Mouse (Mus musculus) cerebellum, postnatal 4 days (tissue): ENCODE results near the gene Car11.

Experiments used
- DNase-seq, 2 experiments: peaks; one replicate each; pipeline ENCODE4 v3.0.0; 2022; ENCODE audit warnings: low spot score in 2 of 2, mixed read lengths in 1 of 2

Gene Car11

DNA sequence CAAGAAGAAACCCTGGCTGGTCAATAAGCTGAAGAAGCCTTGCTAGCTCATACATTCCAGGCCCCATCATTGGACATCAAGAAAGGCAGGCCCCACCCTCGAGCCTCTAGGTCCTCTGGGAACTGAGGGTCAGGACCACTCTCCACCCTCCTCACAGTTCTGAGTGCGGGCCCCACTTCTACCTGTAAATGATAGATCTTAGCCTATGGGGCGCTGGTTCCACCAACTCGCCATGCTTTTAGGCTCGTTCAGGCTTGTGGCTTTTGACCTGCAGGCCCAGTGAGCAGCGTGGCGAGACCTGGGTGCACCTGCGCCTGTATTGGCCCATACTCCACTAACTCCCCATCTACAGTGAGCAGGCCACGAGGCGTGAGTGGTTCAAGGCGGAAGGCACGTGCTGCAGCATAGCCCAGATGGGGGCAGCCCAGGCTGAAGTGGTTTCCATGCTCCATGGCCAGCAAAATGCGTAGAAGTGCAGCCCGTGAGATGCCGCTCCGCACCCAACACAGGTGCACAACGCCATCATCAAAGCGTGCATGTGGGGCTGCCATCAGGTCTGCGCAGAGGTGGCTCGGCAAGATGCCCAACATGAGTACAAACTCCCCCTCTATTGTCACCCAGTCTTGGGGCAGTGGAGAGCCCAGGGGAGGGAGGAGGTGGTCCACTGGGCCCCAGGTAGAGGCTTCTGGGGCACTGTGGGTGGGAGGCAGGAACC, 11.0 kb downstream of the Car11 start:
- DNase-seq: no peak

DNA sequence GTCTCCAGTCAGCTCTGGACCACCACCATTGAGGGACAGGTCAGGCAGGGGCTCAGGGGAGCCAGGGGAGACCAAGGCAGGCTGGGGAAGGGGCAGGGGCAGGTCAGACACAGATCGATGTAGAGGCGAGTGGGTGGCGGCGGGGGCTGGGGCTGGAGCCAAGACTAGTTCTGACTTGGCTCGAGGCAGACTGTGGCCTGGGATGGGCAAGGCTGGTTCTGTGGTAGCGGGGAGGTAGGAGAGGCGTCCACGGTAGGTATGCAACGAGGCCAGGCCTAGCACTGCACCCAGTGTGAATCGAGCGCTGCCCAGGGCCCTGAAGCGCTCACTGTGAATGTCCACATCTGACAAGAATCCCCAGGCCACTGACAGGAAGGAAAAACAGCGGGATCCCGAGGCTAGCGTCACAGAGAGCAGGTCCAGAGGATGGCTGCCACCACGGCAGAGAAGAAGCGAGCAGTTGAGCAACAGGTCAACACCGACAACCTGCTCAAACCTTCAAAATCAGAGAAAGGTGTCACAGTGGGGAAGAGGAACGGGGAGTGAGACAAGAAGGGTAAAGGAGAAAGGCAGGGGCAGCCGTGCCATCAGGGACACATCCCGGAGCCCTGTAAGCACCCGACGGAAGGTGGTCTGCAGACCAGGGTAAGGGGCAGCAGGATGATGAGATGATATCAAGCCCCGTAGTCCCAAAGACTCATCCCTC, 11.8 kb downstream of the Car11 start:
- no peak for DNase-seq

DNA sequence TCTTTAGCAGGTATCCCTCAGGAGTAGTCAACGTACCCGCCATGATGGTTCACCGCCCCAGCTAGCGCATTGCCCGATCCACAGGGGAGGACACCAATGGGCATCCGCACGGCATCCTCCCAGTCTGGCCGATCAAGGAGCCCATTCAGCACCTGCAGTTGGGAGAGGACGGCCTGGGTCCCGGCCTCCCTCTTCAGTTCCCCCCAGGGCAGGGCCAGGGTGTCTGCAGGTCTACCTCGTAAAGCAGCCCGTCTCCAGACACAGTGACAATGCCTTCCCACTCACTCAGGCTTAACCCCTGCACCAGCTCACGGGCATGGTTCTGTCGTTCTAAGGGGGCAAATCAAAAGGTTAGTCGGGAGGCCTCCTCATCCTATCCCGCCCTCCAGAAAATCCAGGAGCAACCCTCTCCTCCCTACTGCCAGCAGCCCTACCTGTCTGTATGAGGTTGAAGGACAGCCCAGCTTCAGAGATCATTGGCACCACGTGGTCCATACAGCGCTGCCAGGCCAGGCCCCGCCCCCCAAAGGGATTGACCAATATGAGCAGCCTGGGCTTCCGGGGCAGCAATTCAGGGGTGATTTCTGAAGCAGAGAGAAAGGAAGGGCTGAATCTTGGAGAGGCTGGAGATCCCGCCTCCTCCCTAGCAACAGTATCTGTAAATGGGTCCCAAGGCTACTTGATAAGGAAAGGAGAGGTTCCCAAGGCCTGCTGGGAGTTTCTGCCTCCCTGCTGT, 12.5 kb downstream of the Car11 start:
- no peak for DNase-seq

DNA sequence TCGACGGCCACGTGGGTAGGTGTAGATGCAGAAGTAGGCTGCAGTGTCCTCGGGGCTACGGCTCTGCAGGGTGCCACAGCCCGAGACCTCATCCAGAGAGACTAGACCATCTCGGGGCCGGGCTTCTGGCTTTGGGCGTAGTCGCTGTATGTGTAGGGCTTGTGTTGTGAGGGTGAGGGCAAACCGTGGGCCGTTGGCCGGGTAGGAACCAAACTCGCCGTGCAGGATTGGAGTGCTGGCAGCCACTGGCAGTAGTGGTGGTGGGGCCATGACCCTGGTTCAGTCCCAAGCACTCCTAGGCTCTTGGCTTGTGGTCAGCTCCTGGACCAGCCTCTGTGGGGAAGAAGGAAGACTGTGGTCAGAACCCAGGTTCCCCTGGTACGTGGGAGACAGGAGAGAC, 13.8 kb downstream of the Car11 start:
- DNase-seq: no peak

DNA sequence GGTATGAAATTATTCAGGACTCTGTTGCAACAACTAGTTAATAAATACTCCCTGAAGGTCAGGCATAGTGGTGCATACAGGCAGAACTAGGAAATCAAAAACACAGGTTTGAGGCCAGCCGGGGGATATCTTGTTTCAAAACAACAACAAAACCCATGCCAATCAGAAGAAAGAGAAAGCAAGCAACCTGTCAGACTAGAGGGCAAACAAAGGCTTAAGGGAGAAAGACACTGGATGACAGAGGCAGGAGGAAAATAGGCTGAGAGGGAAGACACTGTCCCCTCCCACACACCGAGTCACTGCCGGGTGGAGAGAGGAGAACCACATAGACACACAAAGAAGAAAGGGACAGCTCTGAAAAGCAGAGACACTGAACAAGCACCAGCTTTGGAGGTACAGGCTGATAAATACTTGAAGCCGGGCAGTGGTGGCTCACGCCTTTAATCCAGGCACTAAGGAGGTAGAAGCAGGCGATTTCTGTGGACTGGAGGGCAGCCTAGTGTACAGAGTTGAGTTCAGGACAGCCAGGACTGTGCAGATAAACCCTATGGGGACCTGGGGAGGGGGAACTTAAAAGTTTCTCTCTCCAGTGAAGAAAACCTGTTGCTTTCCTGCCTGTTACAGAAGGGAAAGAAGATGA, 14.4 kb downstream of the Car11 start:
- DNase-seq: no peak

DNA sequence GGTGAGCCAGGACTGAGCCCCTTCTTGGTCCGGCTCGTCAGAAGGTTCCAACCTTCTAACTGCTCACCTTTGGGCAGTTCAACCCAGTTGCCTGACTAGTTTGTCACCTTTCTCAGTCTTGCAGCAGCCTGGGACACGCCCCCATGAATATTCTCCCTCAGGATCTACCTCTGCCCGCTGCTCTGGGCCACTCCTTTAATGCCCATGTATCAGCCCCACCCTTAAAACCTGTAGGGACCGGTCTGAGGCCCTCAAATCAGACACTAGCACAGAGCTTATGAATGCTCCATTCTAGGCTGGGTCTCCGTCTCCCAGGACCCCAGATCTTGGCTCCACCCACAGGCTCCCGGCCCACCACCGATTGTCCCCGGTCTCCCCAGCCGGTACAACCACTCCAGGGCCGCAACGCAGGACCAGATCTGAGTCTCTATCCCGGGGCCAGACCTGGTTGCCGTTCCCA, 15.0 kb downstream of the Car11 start:
- DNase-seq: no peak

DNA sequence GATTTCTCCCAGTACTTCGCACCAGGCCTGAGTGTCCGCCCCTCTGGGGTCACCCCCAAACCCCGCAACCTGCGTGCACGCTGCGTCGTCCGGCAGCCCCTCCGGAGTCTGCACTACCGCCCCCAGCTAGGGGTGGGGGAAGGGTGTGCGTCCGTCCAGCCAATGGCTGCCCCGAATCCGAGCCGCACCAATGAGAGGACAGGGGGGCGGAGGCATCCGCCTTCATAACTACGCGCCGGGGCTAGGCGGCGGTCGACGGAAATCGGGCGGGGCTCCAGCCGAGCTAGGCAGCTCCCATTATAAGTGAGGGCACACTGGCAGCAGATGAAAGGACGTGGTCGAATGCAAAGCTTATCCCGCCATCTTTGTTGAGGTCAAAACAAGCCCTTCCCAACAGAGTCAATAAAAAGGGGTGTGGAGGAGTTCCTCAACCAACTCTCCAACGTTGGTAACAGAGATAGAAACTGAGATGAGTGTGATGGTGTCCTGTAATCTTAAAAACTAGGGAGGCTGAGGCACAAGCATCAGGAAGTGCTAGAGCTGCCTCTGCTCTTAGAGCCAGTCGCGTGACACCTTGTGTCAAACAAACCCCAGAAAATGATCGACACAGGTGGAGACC, 15.6 kb downstream of the Car11 start, which contains the start of gene Rpl18:
Rpl18 (plus strand) TSS at position 368 of the 619 bp plus-strand sequence.
- peak; percentile 93 to 97 for DNase-seq

DNA sequence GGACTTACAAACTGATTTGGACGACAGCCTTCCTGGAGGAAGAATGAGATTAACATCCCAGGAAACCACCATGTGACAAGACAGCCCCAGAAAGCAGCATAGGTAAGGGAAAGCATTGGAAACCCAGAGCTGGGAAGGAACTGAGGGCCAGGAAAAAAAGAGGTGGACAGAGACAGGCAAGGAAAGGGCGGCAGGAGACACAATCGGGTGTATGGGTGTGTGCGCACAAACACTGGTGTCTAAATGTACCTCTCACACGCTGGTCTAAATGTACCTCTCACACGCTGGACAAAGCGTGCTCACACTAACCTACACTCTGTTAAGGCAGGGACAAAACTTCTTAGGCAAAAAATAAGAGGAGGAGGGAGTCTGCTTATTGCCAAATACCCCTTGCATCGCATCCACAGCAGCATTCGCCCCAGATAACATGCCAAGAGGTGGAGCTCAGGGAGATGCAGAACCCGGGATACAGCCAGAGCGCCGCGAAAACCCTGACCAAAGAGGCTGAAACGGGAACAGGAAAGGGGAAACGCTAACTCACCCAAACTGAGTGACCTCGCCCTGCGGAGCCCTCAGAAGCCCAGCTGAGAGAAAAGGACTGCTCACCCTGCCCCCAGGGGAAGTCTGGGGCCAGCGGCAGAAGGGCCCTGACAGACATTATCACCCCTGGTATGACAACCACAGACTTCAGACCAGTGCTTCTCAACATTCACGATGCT, 16.3 kb downstream of the Car11 start:
- DNase-seq: no peak

DNA sequence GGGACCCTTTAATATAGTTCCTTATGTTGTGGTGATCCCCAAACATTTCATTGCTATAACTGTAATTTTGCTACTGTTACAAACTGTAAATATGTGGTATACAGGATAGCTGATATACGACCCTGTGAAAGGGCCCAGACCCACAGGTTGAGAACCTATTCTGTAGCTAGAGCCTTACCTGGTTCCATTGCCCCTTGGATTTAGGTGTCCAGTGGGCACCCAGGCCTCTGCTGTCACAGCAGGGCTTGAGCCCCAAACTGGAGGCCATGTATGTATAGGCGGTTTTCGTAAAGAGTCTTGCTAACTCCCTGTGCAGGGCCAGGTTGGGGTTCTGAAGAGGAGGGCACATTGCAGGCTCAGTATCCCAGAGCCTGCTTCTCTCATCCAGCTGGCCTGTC, 16.8 kb downstream of the Car11 start:
- DNase-seq: no peak

DNA sequence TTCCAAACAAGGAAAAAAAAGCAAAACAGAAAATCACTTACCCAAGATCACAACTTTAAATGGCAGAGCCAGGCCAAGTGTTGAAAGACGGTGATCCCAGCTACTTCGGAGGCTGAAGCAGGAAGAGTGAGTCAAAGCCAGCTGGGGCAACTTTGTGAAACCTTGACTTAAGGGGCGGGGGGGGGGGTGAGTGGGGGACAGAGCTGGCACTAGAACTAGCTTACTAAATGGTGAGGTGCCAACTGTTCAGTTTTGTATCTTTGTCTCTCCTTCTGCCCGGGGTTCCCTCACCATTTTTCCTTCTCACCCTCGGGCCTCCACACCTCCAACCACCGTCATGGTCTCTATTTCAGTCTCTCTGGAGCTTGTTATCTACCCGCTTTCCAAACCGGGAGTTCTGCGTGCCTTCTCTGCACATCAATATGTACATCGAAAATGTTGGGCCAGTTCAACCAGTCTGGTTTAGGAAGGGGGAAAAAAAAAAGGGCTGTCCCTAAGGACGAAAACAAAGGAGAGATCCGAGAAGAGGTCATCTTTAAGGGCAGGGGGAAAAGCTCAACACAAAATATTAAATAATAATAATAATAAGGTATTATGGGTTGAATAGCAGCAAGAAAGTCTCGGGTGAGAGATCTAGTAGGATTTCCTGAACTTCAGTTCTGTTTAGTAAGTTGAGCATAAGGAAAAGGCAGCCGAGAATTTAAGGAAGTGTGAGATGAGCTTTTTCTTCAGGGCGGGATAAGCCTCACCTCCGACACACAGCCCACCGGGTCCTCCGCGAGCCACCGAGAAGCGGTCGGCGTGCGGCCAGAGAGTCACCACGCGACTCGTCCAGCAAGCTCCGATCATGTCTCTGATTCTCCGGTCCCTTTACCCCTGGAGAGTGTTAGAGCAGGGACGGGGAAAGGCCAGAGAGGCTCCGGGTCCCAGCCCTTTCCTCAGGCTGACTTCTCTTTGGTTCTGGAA, 17.6 kb downstream of the Car11 start:
- no peak for DNase-seq

DNA sequence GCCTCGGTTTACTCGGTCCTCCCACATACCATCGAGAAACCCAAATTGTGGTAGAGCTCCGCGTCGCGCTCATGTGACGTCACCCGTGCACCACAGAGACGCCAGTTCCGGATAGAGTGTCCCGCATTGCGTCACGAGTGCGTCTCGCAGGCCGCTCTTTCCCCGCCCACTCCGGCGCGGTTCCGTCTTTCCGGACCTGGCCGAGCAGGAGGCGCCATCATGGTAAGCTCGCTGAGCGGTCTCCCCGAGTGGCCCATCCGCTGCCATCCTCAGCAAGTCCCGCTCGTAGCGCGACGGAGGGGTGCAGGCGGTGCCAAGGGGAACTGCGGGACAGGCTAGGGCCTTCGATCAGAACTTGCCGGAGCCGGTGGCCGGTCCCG, 18.3 kb downstream of the Car11 start, which contains the start of gene Sphk2:
Sphk2 (minus strand) TSS at position 85 of the 380 bp plus-strand sequence.
- DNase-seq: peak; percentile 97 to 98

DNA sequence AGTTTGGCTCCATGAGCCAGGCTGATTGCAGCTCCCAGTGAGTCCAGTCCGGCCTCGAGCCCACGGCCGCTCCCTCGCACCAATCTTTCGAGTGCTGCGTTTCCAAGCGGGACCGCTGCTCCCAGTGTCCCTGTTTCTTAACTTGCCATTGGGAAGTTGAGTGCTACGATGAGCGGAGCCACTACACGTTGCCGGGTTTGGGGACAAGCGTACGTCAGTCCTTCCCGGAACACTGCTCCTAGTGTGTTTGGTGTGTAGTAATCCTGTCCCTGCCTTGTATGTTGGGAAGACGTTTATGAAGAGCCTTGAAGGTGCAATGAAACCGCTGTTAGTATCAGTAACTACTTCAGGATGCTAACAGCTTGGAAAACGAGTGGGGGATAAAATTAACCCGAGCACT, 18.7 kb downstream of the Car11 start:
- no peak for DNase-seq

DNA sequence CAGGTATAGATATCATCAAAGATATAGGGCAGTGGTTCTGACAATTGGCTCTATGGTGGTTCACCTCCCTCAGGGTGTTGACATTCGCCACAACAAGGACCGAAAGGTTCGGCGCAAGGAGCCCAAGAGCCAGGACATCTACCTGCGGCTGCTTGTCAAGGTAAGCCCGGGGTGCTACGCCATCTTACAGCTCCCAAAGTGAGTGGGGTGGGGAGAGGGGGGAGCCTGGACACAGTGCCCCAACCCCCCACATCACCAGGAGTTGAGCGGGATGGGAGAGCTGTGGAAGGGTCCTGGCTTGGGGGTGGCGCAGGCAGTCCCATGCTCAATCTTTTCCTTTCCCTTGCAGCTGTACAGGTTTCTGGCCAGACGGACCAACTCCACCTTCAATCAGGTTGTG, 19.5 kb downstream of the Car11 start:
- no peak for DNase-seq

DNA sequence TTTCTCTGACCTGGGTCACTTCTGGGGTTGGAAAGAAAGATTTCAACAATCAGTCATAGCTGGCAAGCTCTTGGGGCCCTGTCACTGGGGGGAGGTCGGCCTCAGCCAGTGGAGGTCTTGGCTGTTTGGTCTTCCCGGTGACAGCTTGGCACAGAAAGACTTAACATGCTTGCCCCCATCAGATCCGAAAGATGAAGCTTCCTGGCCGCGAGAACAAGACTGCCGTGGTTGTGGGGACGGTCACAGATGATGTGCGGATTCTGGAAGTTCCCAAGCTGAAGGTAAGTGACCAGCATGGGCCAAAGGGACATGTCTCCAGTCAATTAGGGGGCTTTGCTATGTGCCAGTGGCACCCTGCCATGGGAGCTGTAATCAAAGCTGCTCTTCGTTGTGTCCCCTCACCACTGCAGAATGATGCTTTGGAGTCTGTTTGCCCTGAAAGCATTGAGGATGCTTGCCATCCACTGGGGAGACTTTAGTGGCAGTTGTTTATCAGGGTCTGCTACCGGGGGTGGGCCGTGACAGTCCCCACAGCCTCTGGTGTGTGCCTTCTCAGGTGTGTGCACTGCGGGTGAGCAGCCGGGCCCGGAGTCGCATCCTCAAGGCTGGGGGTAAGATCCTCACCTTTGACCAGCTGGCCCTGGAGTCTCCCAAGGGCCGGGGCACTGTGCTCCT, 20.2 kb downstream of the Car11 start:
- no peak for DNase-seq

DNA sequence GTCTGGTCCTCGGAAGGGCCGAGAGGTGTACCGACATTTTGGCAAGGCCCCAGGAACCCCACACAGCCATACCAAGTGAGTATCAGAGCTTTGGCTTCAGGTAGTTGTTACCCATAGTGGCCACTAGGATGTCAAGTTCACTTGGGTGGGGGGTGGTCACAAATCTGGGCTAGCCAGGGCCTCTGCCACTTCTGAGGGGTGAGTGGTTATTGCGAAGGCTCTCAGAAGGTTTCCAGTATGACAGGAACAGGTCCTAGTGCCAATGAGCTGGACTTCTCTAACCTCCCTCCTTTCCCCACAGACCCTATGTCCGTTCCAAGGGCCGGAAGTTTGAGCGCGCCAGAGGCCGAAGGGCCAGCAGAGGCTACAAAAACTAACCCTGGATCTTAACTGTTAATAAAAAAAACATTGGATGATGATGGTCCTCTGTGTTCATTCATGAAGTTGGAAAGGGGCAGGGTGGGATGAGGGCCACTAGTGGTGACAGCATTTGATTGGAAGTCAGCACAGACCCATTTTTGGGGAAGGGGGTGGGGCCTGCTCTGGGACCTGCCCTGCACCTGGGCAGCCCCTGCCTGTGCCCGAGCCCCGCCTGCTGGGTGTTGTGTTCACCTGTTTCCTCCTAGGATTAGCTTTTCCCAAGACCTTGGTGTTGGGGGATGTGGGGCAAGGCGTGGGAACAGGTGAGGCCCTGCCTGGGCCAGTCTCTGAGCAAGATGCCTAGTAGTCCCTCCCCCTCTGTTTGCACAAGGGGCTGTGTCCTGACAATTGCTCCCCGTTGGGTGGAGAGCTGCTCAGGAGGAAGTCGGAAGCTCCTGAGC, 21.0 kb downstream of the Car11 start, which contains the start of gene Fam83e:
Fam83e (plus strand) TSS at position 800 of the 821 bp plus-strand sequence.
- no peak for DNase-seq

DNA sequence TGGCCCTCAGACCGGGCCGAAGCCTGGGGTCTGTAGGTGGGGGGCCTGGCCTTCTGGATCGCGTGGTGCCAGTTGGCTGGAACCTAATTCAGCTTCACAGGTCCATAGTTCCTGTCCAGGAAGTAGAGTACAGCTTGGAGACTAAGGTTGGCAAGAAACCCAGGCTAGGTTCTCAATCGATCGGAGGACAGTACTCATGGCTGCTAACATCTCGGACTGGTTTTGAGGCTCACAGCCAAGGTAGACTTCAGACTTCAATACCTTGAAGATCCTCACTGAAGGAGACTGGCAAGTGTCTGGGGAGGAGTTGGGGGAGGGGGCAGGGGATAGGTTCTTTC, 21.6 kb downstream of the Car11 start:
- no peak for DNase-seq

DNA sequence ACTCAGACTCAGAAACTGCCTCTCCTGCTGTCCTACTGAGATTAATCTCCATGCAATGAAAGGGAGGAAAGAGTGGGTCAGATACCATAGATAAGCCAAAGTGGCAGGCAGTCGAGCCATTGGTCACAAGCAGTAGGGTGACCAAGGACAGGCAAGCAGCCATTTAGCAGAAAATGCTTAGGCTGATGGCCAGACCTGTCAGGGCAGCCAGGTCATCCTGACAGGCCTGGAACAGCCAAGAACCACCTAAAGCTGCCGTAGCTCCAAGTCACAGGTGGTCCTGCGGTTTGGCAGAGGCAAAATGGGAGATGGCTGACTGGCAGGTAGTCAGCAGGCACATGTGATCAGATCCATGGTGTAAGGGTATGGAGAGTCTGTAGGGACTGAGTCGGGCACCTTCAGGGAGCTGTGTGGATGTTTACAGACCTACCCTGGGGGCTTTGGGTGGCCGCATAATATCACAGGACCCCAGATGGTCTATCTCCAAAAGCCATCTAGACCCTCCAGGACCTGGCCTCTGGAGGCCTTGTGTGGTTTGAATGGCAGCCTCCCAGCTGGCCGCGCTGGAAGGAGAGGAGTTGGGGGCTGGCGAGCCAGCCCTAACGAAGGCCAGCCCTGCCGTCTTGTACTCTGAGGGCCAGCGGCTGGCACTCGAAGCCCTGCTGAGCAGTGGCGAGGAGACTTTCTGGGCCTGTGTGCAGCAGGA, 22.2 kb downstream of the Car11 start:
- no peak for DNase-seq

DNA sequence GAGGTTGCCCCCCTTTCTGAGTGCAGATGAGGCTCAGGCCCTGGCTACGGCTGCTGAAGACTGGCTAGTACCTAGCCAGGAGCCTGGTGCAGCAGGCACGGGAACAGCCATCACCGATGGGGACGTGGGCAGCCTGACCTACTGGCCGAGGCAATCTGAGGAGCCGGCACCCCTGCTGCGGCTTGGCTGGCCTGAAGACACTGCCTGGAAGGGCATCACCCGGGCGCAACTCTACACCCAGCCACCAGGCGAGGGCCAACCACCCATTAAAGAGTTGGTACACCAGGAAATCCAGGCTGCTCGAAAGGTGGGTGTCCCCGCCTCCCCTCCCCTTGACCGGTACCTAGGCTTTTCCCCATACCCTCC, 22.7 kb downstream of the Car11 start:
- DNase-seq: no peak
